Mouse (Mus musculus): ENCODE data around the gene 1700092M07Rik. TPM values are rescaled to one million over a fixed set of nuclear protein-coding genes. Genes with fewer than 3 reads are reported as not detected.
"Not testable (repeated sequence)": the region's sequence is repeated elsewhere in the genome, so short reads cannot be mapped to it uniquely, and the experiment has no call there.

Gene 1700092M07Rik
- polyA plus RNA-seq, 1 experiment from 2014 or later: 1.9 TPM

DNA sequence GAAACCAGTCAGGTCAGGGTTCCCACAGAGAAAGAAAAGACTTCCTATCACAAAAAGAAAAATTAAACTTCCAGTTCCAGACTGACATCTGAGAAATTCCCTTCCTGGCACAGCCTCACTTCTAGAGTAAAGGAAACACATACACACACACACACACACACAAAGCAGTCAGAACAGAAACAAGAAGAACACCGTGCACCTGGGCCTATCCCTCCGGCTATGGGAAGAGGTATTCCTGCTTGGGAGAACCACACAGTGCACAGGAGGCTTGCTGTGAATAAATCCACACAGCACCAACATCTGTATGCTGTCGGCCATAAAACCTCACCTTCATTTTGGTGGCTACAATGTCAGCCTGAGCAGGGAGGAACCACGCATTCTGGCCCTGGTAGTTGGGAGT, 29.0 kb upstream of the 1700092M07Rik start:
- no peaks in the 10 kb centered on the region for H3K27me3 ChIP-seq
- no peak for ATAC-seq
- H3K4me1 ChIP-seq: peaks cover 34% of the 10 kb centered on the region
- H3K9me3 ChIP-seq (replicated peaks): no peaks in the 10 kb centered on the region
- peak overlapping the region; percentile 73 for H3K4me2 ChIP-seq
- H3K9ac ChIP-seq: peak overlapping the region; percentile 95
- H3K27ac ChIP-seq: no peak overlapping the region
- H3K36me3 ChIP-seq (ENCODE audit: poor library complexity, severe bottlenecking): peaks cover 51% of the 10 kb centered on the region
- WGBS: 78% methylated on average over 4 of the region's 4 CpGs
- H3K4me3 ChIP-seq: peak overlapping the region; percentile 81

DNA sequence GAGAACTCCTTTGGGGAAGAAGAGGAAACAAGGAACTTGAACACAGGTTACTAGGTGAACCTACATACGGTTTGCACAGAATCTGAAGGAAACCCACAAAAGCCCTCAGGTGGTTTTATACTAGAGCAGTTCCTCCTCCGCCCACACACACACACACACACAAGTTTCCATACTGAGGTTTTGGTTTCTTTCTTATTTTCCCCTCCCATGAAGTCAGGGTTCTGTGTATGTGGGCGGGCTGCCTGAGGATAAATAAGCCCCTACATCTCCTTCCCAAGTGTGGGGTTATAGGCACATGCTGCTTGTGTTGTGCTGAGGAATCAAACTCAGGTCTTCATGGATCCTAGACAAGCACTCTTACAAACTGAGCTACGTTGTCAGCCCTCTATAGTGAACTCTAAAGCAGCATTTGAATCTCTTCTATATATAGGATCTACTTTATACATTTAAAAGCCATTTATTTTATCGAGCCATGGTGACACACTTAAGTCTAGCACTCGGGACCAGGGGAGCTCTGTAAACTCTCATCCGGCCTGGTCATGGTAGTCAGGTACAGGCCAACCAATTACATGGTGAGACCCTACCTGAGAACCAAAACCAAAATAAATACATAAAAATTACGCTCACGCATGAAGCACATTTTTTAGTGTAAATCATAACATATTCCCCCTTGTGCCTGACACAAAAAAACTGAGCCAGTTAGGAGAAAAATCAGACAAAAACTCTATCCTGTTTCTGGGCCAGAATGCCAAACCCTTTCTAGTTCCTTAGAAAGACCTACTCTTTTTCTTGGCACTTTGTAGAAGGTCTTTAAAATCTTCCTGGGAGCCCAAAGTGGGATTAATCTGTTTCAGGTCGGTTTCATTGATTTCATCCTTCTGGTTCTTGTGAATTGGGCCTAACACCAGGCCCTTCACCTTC, 28.3 kb upstream of the 1700092M07Rik start:
- ATAC-seq: no peak
- Histone ChIP-seq H3K4me3 (peak overlapping the region; percentile 81), H3K27ac (peak overlapping the region; percentile 85), H3K27me3 (no peaks in the 10 kb centered on the region), H3K4me1 (peaks cover 34% of the 10 kb centered on the region), H3K9me3 (replicated peaks) (no peaks in the 10 kb centered on the region), H3K36me3 (ENCODE audit: poor library complexity, severe bottlenecking) (peaks cover 45% of the 10 kb centered on the region), H3K9ac (peak overlapping the region; percentile 95), H3K4me2 (peak overlapping the region; percentile 73)
- 66% methylated on average over 10 of the region's 10 CpGs for WGBS

GRCm38 (mm10) chr19:8712870-8713305, 27.6 kb upstream of the 1700092M07Rik start:
- Histone ChIP-seq H3K4me3 (peak overlapping the region; percentile 81), H3K27ac (peak overlapping the region; percentile 85), H3K36me3 (ENCODE audit: poor library complexity, severe bottlenecking) (peaks cover 38% of the 10 kb centered on the region), H3K9me3 (replicated peaks) (no peaks in the 10 kb centered on the region), H3K27me3 (no peaks in the 10 kb centered on the region), H3K4me1 (peaks cover 34% of the 10 kb centered on the region), H3K9ac (peak overlapping the region; percentile 95), H3K4me2 (peak overlapping the region; percentile 73)
- peak; percentile 73 for ATAC-seq
- 0% methylated on average over 13 of the region's 13 CpGs for WGBS

- Histone ChIP-seq H3K4me2 (peak overlapping the region; percentile 73), H3K4me1 (peaks cover 34% of the 10 kb centered on the region), H3K27ac (peak overlapping the region; percentile 85), H3K36me3 (ENCODE audit: poor library complexity, severe bottlenecking) (peaks cover 33% of the 10 kb centered on the region), H3K4me3 (peak overlapping the region; percentile 81), H3K27me3 (no peaks in the 10 kb centered on the region), H3K9me3 (replicated peaks) (no peaks in the 10 kb centered on the region), H3K9ac (peak overlapping the region; percentile 95)
- WGBS: under 1% methylated on average over 45 of the region's 51 CpGs
- peak; percentile 96 for ATAC-seq
Measured at GRCm38 (mm10) chr19:8713306-8713996, 27.1 kb upstream of the 1700092M07Rik start.

DNA sequence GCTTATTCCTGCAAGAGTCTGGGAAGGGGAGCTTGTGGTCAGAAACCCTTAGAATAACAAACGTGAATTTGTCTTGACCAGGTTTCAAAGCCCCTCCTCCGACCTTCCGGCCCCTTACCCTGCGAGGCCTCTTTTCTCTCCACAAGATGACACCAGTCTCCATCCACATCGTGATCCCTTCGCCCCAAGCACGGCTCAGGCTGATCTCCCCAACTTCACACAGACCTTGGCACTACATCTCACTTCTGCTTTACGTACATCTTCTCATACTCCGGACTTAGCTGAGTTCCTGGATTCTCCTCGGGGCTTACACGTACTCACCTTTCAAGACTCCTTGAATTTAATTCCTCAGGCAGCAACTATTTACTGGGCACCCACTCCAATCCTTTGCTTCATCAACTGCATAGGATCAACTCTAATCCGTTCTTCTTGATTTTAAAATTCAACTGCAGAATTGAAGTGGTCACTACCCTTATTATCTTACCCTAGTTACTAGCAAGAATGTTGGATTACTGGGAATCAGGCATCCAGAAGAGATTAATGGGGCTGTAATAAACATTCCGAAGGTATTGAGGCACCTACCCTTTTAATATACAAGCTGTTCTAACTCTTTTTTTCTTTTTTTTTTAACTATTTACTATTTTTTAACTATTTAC, 26.4 kb upstream of the 1700092M07Rik start:
- Histone ChIP-seq H3K27ac (peak overlapping the region; percentile 85), H3K4me1 (peaks cover 34% of the 10 kb centered on the region), H3K4me2 (peak overlapping the region; percentile 73), H3K27me3 (no peaks in the 10 kb centered on the region), H3K36me3 (ENCODE audit: poor library complexity, severe bottlenecking) (peaks cover 26% of the 10 kb centered on the region), H3K4me3 (peak overlapping the region; percentile 81), H3K9me3 (replicated peaks) (no peaks in the 10 kb centered on the region), H3K9ac (peak overlapping the region; percentile 95)
- 7% methylated on average over 13 of the region's 13 CpGs for WGBS
- peak; percentile 5; the same call in 1 of the 2 replicates for ATAC-seq

GRCm38 (mm10) chr19:8714653-8715481, 25.7 kb upstream of the 1700092M07Rik start:
- no peak overlapping the region for H3K4me3 ChIP-seq
- peak overlapping the region; percentile 73; the same call in 1 of the 2 replicates for H3K4me2 ChIP-seq
- ATAC-seq: no peak
- H3K9me3 ChIP-seq (replicated peaks): no peaks in the 10 kb centered on the region
- H3K9ac ChIP-seq: no peak overlapping the region
- H3K36me3 ChIP-seq (ENCODE audit: poor library complexity, severe bottlenecking): peaks cover 19% of the 10 kb centered on the region
- H3K27me3 ChIP-seq: no peaks in the 10 kb centered on the region
- H3K27ac ChIP-seq: no peak overlapping the region
- peaks cover 34% of the 10 kb centered on the region for H3K4me1 ChIP-seq
- 73% methylated on average over 10 of the region's 10 CpGs for WGBS

- ATAC-seq: no peak
- H3K9me3 ChIP-seq (replicated peaks): no peaks in the 10 kb centered on the region
- 68% methylated on average over 10 of the region's 10 CpGs for WGBS
- H3K4me2 ChIP-seq: no peak overlapping the region
- peaks cover 25% of the 10 kb centered on the region for H3K4me1 ChIP-seq
- no peak overlapping the region for H3K4me3 ChIP-seq
- peaks cover 7% of the 10 kb centered on the region for H3K36me3 ChIP-seq (ENCODE audit: poor library complexity, severe bottlenecking)
- H3K27ac ChIP-seq: no peak overlapping the region; the same call in 1 of the 2 replicates
- H3K27me3 ChIP-seq: no peaks in the 10 kb centered on the region
- H3K9ac ChIP-seq: 0 out of 2 replicates have a peak overlapping the region, but pooled peaks have one; percentile 16
Measured at GRCm38 (mm10) chr19:8715868-8716766, 24.4 kb upstream of the 1700092M07Rik start.

GRCm38 (mm10) chr19:8716767-8717475, 23.6 kb upstream of the 1700092M07Rik start:
- no peak for ATAC-seq
- whole genome bisulfite sequencing: 62% methylated on average over 10 of the region's 10 CpGs
- Histone ChIP-seq H3K4me3 (no peak overlapping the region), H3K36me3 (ENCODE audit: poor library complexity, severe bottlenecking) (0 out of 2 replicates have a peak, but pooled peaks cover under 1% of the 10 kb centered on the region), H3K27me3 (no peaks in the 10 kb centered on the region), H3K27ac (no peak overlapping the region), H3K4me1 (peaks cover 24% of the 10 kb centered on the region), H3K4me2 (no peak overlapping the region), H3K9me3 (replicated peaks) (no peaks in the 10 kb centered on the region), H3K9ac (no peak overlapping the region)

DNA sequence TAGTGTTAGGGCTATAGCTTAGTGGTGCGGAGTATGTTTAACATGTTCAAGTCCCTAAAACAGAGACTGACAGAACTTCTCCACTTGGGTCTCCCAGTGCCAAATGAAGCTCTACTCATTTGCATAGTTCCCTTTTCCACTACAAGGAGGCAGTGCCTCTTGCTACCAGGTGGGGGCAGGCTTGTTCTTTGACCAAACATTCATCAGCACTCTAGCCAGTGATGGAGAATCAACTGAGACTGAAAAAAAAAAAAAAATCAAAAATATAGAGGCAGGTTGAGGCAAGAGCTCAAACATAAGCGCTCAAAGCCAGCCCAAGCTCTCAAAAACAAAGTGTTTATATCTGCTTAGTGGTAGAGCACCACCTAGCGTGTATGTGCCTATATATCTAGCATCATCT, 22.2 kb upstream of the 1700092M07Rik start:
- H3K4me2 ChIP-seq: no peak overlapping the region
- ATAC-seq: no peak

GRCm38 (mm10) chr19:8719037-8719436, 21.5 kb upstream of the 1700092M07Rik start:
- not testable (repeated sequence) for H3K27ac ChIP-seq; H3K27me3 ChIP-seq; ATAC-seq; H3K36me3 ChIP-seq (ENCODE audit: poor library complexity, severe bottlenecking); H3K4me3 ChIP-seq; H3K9ac ChIP-seq; H3K9me3 ChIP-seq (replicated peaks); H3K4me2 ChIP-seq
- peaks cover 21% of the 10 kb centered on the region for H3K4me1 ChIP-seq

More for the DNA sequence above, 22.2 kb upstream of the 1700092M07Rik start:
- H3K4me1 ChIP-seq: peaks cover 22% of the 10 kb centered on the region
- H3K27me3 ChIP-seq: no peaks in the 10 kb centered on the region
- H3K4me3 ChIP-seq: no peak overlapping the region
- no peak overlapping the region for H3K27ac ChIP-seq
- WGBS: 69% methylated on average over 3 of the region's 3 CpGs
- no peaks in the 10 kb centered on the region for H3K9me3 ChIP-seq (replicated peaks)
- no peaks in the 10 kb centered on the region for H3K36me3 ChIP-seq (ENCODE audit: poor library complexity, severe bottlenecking)
- no peak overlapping the region for H3K9ac ChIP-seq
